Mouse (Mus musculus): ENCODE measurements around the gene Fgd4.

The Fgd4 gene

DNA sequence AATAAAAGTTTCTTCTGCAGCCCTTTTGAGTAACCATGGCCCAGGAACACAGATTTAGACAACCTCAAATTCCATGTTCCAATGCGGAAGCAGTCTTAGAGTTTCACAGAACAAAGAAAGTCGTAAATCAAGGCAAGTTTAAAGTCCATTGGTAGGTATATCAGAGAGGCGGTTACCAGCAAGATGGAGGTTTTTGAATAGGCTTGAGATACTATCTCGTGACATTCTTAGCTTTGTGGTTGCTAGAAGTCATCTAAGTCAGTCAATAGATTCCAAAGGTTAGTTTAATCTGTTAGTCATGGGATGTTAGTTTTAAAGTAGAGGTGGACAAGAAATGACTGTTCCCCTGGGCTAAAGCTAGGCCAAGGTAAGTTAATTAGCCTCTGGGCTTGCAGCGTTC, at the start of gene Fgd4:
Fgd4 (minus strand) TSS at position 89 of the 400 bp plus-strand sequence.
- DNase-seq (ENCODE audit: low read depth): no peak

DNA sequence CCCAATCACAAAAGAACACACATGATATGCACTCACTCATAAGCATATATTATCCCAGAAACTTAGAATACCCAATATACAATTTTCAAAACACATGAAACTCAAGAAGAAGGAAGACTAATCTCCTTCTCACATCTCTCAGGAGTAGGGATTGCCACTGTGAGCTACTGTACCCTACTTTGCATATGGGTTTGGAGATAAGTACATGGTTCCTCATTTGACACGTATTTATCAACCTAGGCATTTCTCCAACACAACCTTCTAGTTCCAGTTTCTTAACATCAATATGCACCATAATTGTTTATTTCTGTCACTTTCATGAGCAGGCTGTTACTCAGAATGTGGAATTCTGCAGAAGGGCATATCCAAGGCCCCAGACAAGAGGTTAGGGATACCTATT, 44.8 kb upstream of the Fgd4 start:
- no peak for DNase-seq (ENCODE audit: low read depth)

DNA sequence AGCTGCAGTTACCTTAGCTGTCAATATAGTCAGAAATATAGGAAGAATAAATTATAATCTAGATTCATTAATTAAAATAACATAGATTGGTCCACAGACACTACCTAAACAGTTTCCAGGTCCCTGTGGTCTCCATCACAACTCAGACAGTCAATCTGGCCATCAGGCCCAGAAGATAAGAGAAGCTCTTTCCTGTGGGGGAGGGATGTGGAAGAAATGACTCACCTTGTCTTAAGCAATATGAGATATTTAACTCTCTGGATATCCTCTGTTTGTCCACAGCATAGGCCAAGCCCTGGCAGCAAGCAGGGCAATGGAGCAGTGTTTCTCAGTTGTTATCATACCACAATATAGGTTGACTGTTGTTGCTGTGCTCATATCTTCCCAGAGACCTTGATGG, 33.4 kb upstream of the Fgd4 start:
- peak; percentile 2 for DNase-seq (ENCODE audit: low read depth)

DNA sequence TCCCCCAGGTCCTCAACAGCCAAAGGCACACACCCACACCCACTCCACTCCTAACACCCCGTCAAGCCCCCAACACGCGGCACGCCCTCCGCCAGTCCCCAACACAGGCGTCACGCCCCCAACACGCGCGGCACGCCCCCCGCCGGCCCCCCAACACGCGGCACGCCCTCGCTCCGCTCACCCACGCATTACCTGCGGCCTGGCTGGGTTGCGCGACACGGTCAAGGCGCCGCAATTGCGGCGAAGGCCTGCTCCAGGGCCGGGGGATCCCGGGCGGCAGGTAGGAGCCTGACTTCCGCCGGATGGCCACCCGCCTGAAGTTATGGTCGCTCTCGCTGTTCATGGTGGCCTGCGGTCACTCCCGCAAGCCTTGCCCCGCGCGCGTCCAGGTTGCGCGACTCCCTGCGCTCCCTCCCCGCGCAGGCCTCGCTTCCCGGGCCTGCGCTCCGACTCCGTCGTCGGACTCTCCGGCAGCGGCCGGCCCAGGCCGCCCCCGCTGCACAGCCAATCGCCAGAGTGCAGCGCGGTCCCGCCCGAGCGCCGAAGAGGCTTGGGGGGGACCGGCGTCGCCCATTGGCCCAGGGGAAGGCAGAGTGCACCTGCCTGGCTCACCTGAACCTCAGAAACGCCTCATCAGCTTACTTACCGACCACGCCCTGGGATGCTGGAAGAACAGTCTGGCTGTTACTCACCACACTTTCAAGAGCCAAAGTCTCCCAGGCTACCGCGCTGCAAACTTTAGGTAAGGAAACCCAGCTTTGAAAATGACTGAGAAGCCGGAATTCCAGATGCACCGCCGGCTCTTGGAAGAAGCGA, 555 bp downstream of the Fgd4 start:
- DNase-seq (ENCODE audit: low read depth): peak; percentile 10

DNA sequence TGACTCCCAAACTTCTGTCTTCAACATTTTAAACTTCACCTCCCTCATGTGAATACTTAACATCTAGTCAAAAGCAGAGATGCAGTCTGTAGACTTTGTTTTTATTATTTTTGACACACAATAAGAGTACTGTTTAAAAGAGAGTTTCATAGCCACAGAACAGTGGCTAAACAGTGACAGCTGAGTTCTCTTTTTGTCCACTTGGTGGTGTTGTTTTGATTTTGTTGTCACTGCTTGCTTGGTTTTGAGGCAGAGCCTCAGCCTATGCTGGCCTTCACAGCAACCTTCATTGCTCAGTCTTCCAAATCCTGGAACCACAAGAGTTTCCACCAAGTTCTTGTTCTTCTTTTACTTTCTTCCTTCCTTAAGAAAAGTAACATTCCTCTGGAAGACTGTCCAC, 3.8 kb downstream of the Fgd4 start:
- DNase-seq (ENCODE audit: low read depth): no peak

DNA sequence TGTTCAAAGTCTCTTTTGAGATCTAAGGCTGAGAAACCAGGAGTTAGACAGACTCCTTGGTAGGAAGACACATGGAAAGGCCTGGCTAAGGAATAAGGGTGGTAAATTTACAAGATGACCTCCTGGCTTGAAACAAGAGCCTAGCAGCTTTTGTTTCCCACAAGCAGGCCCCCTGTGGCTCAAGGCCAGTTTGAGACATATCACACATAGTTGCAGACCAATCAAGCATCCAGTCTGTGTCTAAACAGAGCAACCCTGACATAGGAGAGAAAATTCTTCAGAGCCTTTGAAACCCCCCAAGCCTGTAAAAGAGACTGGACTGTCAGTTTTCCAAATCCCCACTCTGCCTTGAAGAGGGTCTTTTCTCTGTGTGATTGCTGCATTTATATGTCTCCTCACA, 7.7 kb downstream of the Fgd4 start:
- DNase-seq (ENCODE audit: low read depth): no peak

DNA sequence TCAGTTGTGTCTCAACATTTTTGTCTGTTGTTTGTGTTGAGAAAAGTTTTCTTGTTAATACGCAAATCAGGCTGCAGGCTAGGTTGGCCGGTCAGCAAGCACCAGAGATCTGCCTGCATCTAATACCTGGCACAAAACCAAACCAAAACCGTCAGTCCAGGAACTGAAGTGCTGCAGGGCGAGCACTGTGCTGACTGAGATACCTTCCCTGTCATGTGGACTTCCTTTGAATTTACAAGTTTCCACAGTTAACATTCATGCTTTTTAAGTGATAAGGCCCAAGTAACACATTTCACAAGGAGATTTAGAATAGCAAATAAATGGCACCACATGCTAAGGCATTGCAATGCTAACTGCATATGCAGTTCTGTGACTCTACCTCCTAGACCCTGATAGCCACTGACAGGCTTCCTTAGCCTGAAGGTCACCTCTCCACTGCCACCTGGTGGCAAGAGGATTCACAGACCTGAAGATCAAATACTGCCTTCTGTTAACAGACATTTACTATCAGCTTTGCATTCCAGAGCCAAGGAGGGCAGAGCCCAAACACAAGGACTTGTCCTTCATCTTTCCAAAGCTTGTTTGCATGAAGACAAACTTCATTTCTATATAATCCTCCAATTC, 15.8 kb downstream of the Fgd4 start:
- DNase-seq (ENCODE audit: low read depth): peak; percentile 74

DNA sequence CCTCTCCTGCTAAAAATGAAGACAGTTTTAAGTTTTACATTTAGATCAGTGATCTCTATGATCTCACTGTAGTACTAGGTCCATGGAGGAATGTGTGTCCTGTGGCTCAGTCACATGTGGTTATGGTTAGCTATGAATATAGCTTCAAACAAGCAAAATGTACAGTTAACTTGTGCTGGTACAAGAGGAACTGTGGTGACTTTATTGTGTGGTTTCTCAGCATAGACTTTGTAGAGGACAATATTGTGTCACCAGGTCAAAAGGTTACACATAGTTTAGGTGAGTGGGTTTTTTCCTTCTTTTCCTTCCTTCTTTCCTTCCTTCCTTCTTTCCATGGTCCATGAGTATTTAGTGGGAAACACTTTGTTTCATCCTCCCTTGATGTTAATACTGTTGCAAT, 23.8 kb downstream of the Fgd4 start:
- DNase-seq (ENCODE audit: low read depth): no peak

DNA sequence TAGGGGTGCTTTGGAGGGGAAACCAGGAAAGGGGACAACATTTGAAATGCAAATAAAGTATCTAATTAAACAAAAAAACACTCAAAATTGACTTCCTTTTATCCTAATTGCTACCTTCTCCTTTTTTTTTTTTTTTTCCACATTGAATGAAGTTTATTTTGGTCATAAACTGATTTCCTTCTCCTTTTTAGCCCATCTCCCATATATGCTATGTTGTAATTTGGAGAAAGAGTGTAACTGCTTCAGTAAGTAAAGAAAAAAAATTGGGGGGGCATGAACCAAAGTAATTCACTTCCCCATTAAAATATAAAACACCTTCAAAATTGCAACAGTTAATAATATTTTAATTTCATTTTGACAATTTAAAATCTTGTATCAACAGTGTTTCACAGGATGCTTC, 25.8 kb downstream of the Fgd4 start:
- no peak for DNase-seq (ENCODE audit: low read depth)

DNA sequence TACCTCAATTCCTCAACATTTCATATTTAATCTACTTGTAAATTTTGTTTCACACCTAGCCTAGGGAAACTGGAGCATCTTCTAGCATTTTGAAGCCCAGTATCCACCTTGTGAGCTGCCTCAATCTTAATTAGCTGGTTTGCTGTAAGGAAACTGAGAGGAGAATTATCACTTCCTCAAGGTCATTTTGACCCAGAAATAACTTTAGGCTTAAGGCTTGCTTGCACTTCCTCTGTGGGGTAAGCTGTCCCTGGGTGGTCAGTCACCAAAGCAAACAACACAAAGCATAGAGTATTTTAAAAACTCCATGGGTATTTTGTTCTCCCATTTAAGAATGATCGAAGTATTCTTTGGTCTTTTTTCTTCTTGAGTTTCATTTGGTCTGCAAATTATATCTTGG, 27.2 kb downstream of the Fgd4 start:
- DNase-seq (ENCODE audit: low read depth): no peak

DNA sequence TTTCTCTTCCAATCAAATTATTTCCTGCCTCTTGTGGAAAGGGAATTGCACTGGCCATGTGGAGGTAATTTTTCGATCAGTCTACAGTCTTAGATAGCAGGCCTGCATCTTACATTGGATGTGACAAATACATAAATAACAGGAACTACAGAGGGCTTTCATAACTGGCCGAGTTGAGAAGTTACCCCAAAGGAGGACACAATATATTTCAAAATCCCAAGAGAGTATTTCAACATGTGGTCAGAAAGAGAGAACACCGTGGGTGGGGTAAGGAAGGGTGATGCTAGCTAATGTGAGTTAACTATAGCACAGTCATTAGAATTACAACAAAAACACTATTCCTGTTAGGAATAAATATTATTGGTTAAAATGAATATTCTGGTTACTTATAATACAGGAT, 29.0 kb downstream of the Fgd4 start:
- DNase-seq (ENCODE audit: low read depth): no peak

DNA sequence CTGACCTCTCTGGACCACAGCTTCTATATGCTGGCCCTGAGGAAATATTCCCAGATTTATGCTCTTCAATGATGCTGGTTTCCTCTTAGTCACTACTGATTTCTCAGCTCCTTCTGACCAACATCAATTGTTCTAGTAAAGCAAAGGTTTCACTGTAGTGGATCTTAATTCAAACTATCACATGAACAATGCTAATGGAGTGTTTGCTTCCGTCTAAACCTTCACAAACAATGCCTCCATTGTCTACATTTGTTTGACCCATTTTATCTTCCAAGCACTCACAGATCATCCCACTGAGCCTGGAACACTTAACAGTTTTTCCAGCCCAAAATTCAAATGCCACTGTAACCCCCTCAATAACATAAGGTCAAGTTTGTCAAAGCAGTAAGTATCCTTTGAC, 33.6 kb downstream of the Fgd4 start:
- no peak for DNase-seq (ENCODE audit: low read depth)

DNA sequence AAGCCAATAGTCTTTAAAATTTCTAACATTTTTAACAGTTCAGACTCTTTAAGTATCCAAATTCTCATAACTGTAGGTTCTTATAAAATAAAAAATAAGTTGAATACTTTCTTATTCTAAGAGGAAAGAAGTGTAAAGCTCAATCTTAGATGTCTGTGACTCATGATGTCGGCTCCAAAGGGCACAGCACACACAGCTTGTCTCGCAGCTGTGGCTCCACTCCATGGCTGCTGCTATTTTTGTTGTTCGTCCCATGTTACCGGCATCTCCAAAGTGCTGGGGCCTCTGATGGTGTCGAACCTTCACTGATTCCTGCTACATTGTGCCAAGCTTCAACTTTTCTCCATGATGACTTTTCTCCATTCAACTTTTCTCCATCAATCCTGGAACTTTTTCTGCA, 34.1 kb downstream of the Fgd4 start:
- DNase-seq (ENCODE audit: low read depth): no peak

DNA sequence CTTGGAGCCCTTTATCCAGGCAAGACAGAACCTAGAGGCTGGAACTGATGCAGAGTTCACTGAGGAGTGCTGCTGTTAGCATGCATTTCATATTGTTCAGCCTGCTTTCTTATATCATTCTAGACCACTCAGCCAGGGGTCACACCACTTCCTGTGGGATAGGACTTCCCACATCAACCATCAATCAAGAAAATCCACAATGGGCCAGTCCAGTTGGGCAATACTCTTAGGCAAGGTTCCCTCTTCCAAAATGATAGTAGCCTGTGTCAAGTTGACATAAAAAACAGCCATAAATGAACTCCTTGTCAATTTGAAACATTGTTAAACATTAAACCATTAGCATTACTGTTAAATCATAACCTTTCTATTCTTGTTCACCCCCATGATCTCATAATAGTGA, 34.6 kb downstream of the Fgd4 start:
- DNase-seq (ENCODE audit: low read depth): no peak

DNA sequence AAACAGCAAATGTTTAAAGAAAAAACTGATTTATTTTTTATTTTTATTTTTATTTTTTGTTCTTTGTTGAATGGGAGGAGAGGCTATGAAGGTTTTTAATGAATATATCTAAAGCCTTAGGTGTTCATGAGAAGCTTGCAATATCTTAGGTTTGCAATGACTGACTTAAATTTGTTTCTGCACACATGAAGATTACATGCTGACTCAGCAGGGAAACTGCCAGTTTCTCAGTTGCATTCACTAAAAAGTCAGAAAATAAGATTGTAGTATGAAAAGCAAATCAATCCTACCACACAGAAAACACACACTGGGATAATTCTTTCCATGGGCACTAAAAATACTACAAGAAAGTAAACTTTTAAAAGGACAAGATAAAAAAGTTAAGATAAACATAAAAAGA, 39.6 kb downstream of the Fgd4 start:
- DNase-seq (ENCODE audit: low read depth): no peak

DNA sequence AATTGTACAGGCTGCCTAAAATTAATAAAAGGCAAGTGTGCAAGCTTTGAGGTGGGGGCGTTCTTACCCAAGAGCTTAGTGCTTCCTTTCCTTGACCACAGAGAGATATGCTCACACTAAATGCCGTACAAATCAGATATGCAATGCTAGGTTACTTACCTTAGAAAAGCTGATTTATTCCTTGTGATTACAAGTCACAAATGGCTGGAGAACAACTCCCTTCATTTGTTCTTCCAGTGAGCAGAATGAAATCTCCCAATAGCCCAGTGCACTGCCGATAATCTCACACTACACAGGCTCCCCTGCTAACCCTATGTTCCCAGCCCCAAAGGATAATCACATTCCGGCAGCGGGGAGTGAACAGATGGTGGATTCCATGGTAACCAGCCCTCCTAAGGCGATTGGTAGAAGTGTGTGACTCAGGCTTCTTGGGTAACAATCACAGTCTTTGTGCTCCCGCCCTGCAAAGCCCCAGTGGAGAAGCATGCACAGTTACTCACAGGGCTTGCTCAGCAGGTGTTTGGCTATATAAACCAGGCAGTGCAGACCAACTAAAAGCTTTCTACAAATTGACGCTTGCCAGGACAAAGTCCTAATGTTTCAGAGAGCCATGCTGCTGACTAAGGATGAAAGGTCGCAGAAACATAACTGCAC, 40.3 kb downstream of the Fgd4 start:
- DNase-seq (ENCODE audit: low read depth): no peak

DNA sequence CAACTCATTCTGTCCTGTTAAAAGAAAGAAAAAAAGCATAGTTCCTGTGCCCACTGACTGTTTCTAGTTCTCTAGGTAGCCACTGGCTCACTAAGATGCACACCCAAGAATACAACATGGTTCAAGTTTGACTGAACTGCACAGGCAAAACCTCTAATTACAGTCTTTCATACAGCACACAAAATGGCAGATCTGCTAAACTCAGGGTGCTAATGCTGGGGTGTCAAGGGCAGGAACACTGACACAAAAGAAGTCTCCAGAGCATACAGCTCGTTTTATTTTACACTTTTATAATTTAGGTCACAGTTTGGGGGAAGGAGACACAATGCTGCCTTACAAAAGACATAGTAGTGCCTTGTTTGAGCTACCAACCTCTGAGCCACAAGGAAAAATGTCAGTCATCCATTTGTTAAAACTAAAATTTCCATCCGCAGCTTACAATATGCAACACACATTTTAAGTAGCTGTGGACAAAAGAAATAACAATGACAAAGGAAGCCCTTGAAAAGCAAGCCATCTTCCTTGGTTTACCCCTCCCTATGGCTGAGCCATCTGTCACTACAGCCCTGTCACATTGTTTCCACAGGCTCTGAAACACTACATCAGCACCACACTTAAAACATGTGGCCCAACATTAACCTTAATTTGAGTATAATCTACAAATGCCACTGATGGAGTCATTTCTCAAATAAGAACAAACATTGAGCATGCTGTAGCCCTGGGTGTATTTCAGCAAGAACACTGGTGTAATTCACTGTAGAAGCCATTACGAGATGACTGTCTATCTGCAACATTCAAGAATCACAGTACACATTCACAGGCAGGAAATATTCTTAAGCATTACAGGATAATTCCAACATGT, 41.1 kb downstream of the Fgd4 start:
- no peak for DNase-seq (ENCODE audit: low read depth)

DNA sequence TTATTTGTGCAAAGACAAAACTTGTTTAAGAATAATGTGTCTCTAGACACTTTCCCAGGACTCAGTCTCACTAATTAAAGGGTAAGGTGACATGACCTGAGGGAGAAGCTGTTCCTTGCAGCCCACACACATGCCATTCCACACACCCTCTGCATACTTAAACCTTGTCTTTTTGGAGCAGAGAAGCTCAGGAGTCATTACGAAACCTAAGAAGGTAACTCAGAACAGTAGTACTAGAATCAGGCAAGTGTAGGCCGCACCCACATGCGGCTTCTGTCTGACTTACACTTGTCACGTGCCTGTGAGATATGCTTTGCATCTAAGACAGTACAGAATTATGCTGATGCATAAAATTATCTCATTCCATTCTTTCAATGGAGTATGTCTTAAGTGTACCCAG, 42.6 kb downstream of the Fgd4 start:
- no peak for DNase-seq (ENCODE audit: low read depth)

DNA sequence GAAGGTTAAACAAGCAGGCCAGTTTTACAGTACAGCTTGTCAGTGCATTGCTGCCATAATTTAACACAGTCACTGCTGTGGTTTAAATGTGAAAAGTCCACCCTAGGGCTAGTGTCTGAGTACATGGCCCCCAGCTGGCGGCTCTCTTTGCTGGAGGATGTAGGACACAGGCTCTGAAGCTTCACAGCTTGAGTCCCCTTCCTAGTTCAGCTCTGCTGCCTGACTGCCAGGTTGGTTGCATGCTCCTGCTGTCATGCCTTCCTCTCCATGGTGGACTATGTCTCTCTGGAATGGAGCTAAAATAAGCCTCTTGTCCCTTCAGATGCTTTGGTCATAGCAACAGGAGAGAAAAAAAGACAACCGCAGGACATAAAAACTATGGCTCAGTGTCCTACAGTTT, 46.3 kb downstream of the Fgd4 start:
- no peak for DNase-seq (ENCODE audit: low read depth)

DNA sequence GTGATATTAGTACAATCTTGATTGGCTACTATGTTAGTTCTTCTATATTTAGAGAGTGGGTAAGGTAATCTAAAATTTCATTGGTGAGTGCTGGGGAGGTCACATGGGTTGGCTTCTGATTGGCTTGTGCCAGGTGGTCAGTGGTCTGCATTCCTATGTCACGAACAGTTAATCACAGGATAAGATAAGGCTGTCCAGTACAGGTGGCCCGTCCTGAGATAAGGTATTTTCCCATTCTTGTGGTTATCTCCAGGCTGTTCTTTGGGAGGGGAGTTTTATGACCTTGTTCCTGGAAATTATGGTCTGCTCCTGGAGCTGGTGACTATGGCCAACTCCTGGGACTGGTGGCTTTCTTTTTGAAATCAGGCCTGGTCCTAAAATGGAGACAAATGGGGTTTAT, 48.2 kb downstream of the Fgd4 start:
- DNase-seq (ENCODE audit: low read depth): no peak

DNA sequence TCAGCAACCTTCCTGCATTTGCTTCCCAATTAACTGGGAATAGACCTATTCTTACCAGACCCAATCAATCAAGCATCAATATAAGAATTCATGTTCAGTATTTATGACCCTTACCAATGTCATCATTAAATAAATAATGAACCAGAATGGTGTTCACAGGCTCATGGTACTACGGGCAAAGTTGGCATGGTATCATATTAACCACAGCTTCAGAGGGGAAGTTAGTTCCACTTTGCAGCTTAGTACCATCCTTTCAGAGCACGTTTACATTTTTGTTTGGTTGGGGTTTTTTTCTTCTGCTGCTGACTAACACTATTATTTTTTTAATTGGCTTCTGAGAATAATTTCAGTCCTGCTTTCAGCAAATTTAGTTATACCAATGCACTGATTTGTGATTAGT, 51.2 kb downstream of the Fgd4 start:
- DNase-seq (ENCODE audit: low read depth): no peak

DNA sequence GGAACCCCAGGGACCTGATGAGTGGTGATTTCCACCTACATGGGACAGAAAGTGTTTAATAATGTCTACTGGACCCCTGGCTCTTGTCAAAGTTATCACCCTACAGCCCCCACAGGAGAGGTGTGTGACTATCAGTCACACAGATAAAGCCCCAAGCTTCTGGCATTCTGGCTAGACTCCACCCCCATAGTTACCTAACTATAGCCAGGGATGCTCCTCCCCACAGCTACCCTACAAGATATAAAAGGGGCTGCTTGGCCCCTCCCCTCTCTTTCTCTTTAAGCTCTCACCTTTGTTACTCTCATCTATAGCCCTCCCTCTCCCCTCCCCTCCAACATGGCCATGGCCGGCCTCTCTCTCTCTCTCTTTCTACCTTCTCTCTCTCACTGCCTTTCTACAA, 53.7 kb downstream of the Fgd4 start:
- DNase-seq (ENCODE audit: low read depth): no peak
